Mouse (Mus musculus) neural tube, embryonic 12.5 days (tissue): ENCODE results near the gene Trp53bp2. TPM values are rescaled to one million over a fixed set of nuclear protein-coding genes. Genes with fewer than 3 reads are reported as not detected.
A peak's percentile ranks its signal among the peaks of the same experiment; 100 is the strongest.

ENCODE experiments used
- ATAC-seq: fragments of 200-750 bp; cut with Nextera tagmentation; 2 replicates; pipeline ENCODE4 v1.8.0; 2017; ENCODE audit warnings: low read depth, mild to moderate bottlenecking, moderate TSS enrichment, moderate library complexity; ENCODE audit not compliant: low FRiP score
- H3K27ac ChIP-seq: fragments of 300-500 bp; sonication (generic); 2 replicates; pipeline ENCODE4 v1.5.1; 2016
- H3K27me3 ChIP-seq: fragments of 300-500 bp; sonication (generic); replicated peaks from 2 replicates; pipeline ENCODE4 v1.6.1; 2016; ENCODE audit warnings: mild to moderate bottlenecking
- H3K36me3 ChIP-seq: fragments of 300-500 bp; sonication (generic); 2 replicates; pipeline ENCODE4 v1.6.1; 2016; ENCODE audit warnings: mild to moderate bottlenecking
- H3K4me1 ChIP-seq: fragments of 300-500 bp; sonication (generic); 2 replicates; pipeline ENCODE4 v1.6.1; 2016
- H3K4me2 ChIP-seq: fragments of 300-500 bp; sonication (generic); replicated peaks from 2 replicates; pipeline ENCODE4 v1.6.1; 2016; ENCODE audit warnings: mild to moderate bottlenecking
- H3K4me3 ChIP-seq: fragments of 300-500 bp; sonication (generic); 2 replicates; pipeline ENCODE4 v1.5.1; 2016
- H3K9ac ChIP-seq: fragments of 300-500 bp; sonication (generic); 2 replicates; pipeline ENCODE4 v1.6.1; 2016; ENCODE audit warnings: mild to moderate bottlenecking
- H3K9me3 ChIP-seq: fragments of 300-500 bp; sonication (generic); 2 replicates; pipeline ENCODE4 v1.6.1; 2016; ENCODE audit warnings: mild to moderate bottlenecking
- WGBS: fragments of 180-500 bp; shearing (Covaris S2); methylation state at CpG from one replicate; pipeline ENCODE4 v1.1.7; 2016; 5-methylcytosine and 5-hydroxymethylcytosine counted together
- polyA plus RNA-seq: library from polyadenylated mRNA; unstranded; fragments of >200 nt; fragmentation: Nextera tagmentation; extraction: Ambion mirVana; gene quantifications from 2 replicates; pipeline ENCODE4 v1.2.1, GENCODE M21; 2016

Trp53bp2 gene
- polyA plus RNA-seq, result 24.2 and 32.2 TPM in 2 replicates

GRCm38 (mm10) chr1:182408684-182409327 is at the start of gene Trp53bp2:
Gene Trp53bp2, plus strand, starts transcription at chr1:182409172.
- Histone ChIP-seq H3K27ac (peak within 1 kb of the TSS; percentile 80), H3K4me1 (peaks cover 15% of the 10 kb centered on the region), H3K9me3 (no peaks in the 10 kb centered on the region), H3K4me2 (peak within 1 kb of the TSS; percentile 71), H3K4me3 (peak within 1 kb of the TSS; percentile 87), H3K27me3 (no peaks in the 10 kb centered on the region), H3K9ac (peak within 1 kb of the TSS; percentile 90), H3K36me3 (no peaks in the 10 kb centered on the region)
- ATAC-seq, result peak; percentile 91
- whole genome bisulfite sequencing, result under 1% methylated on average over 71 of the region's 71 CpGs

DNA sequence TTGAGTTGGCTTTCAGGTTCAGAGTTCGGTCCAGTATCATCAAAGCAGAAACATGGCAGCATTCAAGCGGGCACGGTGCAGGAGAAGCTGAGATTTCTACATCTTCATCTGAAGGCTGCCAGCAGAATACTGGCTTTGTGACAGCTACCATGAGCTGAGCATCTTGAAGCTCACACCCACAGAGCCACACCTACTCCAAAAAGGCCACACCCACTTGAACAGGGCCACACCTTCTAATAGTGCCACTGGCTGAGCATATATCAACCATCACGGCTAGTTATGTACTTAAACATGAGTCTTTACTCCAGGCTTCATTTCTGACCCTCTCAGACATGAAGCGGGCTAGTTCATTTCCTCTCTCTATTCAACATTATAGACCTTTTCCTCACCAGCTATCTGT is 46.3 kb upstream of the Trp53bp2 start:
- Histone ChIP-seq H3K27me3 (no peaks in the 10 kb centered on the region), H3K9me3 (no peaks in the 10 kb centered on the region), H3K9ac (no peak overlapping the region), H3K36me3 (no peaks in the 10 kb centered on the region), H3K4me2 (no peak overlapping the region), H3K27ac (no peak overlapping the region), H3K4me1 (no peaks in the 10 kb centered on the region; the same call in 1 of the 2 replicates), H3K4me3 (no peak overlapping the region)
- no peak for ATAC-seq
- WGBS, result 91% methylated on average over 5 of the region's 5 CpGs

- ATAC-seq, result no peak
- Histone ChIP-seq H3K4me1 (no peaks in the 10 kb centered on the region; the same call in 1 of the 2 replicates), H3K36me3 (no peaks in the 10 kb centered on the region), H3K4me3 (no peak overlapping the region), H3K9me3 (no peaks in the 10 kb centered on the region), H3K4me2 (no peak overlapping the region), H3K27ac (no peak overlapping the region), H3K9ac (no peak overlapping the region), H3K27me3 (no peaks in the 10 kb centered on the region)
- 65% methylated on average over 12 of the region's 12 CpGs for WGBS
Measured at GRCm38 (mm10) chr1:182363683-182364404, 45.1 kb upstream of the Trp53bp2 start.

- Histone ChIP-seq H3K9ac (no peak overlapping the region), H3K4me2 (no peak overlapping the region), H3K4me3 (no peak overlapping the region), H3K4me1 (no peaks in the 10 kb centered on the region; the same call in 1 of the 2 replicates), H3K9me3 (no peaks in the 10 kb centered on the region), H3K27ac (no peak overlapping the region), H3K36me3 (no peaks in the 10 kb centered on the region), H3K27me3 (no peaks in the 10 kb centered on the region)
- no peak for ATAC-seq
- WGBS, result 77% methylated on average over 7 of the region's 7 CpGs
Measured at GRCm38 (mm10) chr1:182368309-182368708, 40.7 kb upstream of the Trp53bp2 start.

- no peaks in the 10 kb centered on the region for H3K9me3 ChIP-seq
- H3K4me1 ChIP-seq, result no peaks in the 10 kb centered on the region; the same call in 1 of the 2 replicates
- no peak overlapping the region for H3K9ac ChIP-seq
- ATAC-seq, result no peak
- no peak overlapping the region for H3K27ac ChIP-seq
- 71% methylated on average over 8 of the region's 8 CpGs for WGBS
- no peak overlapping the region for H3K4me3 ChIP-seq
- H3K36me3 ChIP-seq, result no peaks in the 10 kb centered on the region
- no peaks in the 10 kb centered on the region for H3K27me3 ChIP-seq
- no peak overlapping the region for H3K4me2 ChIP-seq
Measured at GRCm38 (mm10) chr1:182368782-182369181, 40.2 kb upstream of the Trp53bp2 start.

DNA sequence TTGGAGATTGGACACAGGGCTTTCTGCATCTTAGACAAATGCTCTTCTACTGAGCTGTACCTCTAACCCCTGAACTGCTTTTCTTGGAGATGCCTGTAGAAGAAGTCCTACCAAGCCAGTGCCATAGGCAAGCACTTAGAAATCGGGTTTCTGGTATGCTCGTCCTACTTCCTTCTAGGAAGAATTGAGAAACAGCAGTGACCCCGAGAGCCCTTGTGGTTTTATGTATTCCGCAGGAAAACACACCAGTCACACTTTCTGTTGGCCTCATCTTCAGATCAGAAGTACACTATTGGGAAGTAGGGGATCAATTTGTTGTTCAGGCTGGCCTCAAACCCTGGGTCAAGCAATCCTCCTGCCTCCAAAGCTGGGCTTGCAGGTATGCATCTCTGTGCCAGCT is 39.5 kb upstream of the Trp53bp2 start:
- no peaks in the 10 kb centered on the region for H3K9me3 ChIP-seq
- no peak overlapping the region for H3K4me2 ChIP-seq
- no peak for ATAC-seq
- H3K27ac ChIP-seq, result no peak overlapping the region
- 84% methylated on average over 4 of the region's 4 CpGs for WGBS
- H3K4me1 ChIP-seq, result no peaks in the 10 kb centered on the region
- no peak overlapping the region for H3K9ac ChIP-seq
- no peak overlapping the region for H3K4me3 ChIP-seq
- H3K36me3 ChIP-seq, result no peaks in the 10 kb centered on the region
- H3K27me3 ChIP-seq, result no peaks in the 10 kb centered on the region

DNA sequence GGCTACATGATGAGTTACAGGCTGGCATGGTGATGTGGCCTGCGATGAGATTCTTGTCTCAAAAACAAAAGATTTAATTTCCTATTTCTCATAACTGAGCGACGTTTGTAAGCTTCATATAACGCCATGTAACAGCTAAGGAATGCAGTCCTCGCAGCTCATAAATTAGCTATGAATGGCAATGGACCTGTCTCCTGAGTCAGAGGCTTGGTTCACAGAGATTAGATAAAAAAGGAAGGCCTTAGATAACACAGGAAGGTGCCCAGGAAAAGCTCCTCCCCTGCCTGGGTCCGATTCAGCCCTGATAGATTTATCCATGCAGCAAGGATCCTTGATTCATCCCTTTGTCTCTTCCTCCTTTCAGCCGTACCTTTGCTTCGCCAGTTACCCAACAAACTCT is 37.1 kb upstream of the Trp53bp2 start:
- Histone ChIP-seq H3K4me1 (no peaks in the 10 kb centered on the region), H3K9ac (no peak overlapping the region), H3K9me3 (no peaks in the 10 kb centered on the region), H3K27me3 (no peaks in the 10 kb centered on the region), H3K36me3 (no peaks in the 10 kb centered on the region), H3K4me3 (no peak overlapping the region), H3K27ac (no peak overlapping the region), H3K4me2 (no peak overlapping the region)
- WGBS, result 84% methylated on average over 8 of the region's 8 CpGs
- no peak for ATAC-seq

GRCm38 (mm10) chr1:182376221-182376620 is 32.8 kb upstream of the Trp53bp2 start:
- Histone ChIP-seq H3K4me2 (no peak overlapping the region), H3K9ac (no peak overlapping the region), H3K4me3 (no peak overlapping the region), H3K27me3 (no peaks in the 10 kb centered on the region), H3K4me1 (no peaks in the 10 kb centered on the region), H3K9me3 (no peaks in the 10 kb centered on the region), H3K27ac (no peak overlapping the region), H3K36me3 (no peaks in the 10 kb centered on the region)
- peak; percentile 72; the same call in 1 of the 2 replicates for ATAC-seq
- 25% methylated on average over 8 of the region's 8 CpGs for WGBS

DNA sequence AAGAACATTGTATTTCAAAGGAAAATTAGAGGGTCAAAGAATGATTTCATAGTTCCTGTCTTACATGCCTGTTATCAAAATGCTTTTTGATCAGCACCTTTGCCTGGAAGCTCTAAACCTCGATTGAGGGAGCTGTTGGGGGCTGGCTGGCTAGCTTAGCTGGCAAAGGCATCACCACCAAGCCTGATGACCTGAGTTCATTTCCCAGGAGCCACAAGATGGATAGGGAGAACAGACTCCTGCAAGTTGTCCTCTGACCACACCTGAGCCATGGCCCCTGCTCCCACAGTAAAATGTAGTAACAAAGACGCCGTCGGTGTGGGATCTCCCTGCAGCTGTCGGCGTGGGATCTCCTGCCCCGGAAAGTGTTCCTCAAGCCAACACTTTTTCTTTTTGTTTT is 32.1 kb upstream of the Trp53bp2 start:
- no peak overlapping the region for H3K4me3 ChIP-seq
- H3K9ac ChIP-seq, result no peak overlapping the region
- no peaks in the 10 kb centered on the region for H3K9me3 ChIP-seq
- H3K36me3 ChIP-seq, result no peaks in the 10 kb centered on the region
- H3K4me1 ChIP-seq, result no peaks in the 10 kb centered on the region
- no peak for ATAC-seq
- no peak overlapping the region for H3K4me2 ChIP-seq
- no peaks in the 10 kb centered on the region for H3K27me3 ChIP-seq
- WGBS, result 91% methylated on average over 7 of the region's 7 CpGs
- H3K27ac ChIP-seq, result no peak overlapping the region

GRCm38 (mm10) chr1:182377519-182377918 is 31.5 kb upstream of the Trp53bp2 start:
- no peaks in the 10 kb centered on the region for H3K9me3 ChIP-seq
- WGBS, result 85% methylated on average over 6 of the region's 6 CpGs
- no peaks in the 10 kb centered on the region for H3K4me1 ChIP-seq
- H3K27ac ChIP-seq, result no peak overlapping the region
- H3K36me3 ChIP-seq, result no peaks in the 10 kb centered on the region
- H3K9ac ChIP-seq, result no peak overlapping the region
- H3K27me3 ChIP-seq, result no peaks in the 10 kb centered on the region
- no peak overlapping the region for H3K4me2 ChIP-seq
- ATAC-seq, result no peak
- H3K4me3 ChIP-seq, result no peak overlapping the region

- Histone ChIP-seq H3K27me3 (no peaks in the 10 kb centered on the region), H3K9me3 (no peaks in the 10 kb centered on the region), H3K9ac (no peak overlapping the region), H3K36me3 (no peaks in the 10 kb centered on the region), H3K4me1 (no peaks in the 10 kb centered on the region), H3K4me2 (no peak overlapping the region), H3K4me3 (no peak overlapping the region), H3K27ac (no peak overlapping the region)
- no peak for ATAC-seq
- 80% methylated on average over 11 of the region's 11 CpGs for WGBS
Measured at GRCm38 (mm10) chr1:182378205-182378835, 30.7 kb upstream of the Trp53bp2 start.

DNA sequence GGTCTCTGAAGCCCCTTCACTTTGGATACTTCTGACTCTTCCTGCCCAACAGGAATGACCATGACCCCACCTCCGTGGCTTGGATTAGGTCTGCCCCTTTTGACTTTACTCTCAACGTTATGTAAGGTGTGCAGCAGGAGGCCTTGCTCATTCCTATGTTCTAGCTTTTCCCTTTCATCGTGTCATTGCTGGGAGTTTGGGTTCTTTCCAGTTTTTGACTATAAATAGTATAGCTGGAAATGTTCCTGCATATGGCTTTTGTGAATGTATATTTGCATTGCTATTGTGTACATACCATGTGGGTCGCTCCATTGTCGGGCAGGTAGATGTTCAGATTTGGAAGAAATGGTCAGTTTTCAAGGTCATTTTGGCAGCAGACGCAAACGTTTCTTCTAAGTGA is 30.1 kb upstream of the Trp53bp2 start:
- no peaks in the 10 kb centered on the region for H3K9me3 ChIP-seq
- no peak overlapping the region for H3K4me3 ChIP-seq
- no peaks in the 10 kb centered on the region for H3K36me3 ChIP-seq
- H3K27me3 ChIP-seq, result no peaks in the 10 kb centered on the region
- no peak overlapping the region for H3K4me2 ChIP-seq
- H3K4me1 ChIP-seq, result no peaks in the 10 kb centered on the region
- no peak for ATAC-seq
- H3K27ac ChIP-seq, result no peak overlapping the region
- H3K9ac ChIP-seq, result no peak overlapping the region
- 87% methylated on average over 7 of the region's 7 CpGs for WGBS
